Mouse (Mus musculus) left cerebral cortex, adult 11 months (tissue): ENCODE data around the gene Cdk14.

Experiments
- DNase-seq: peaks from one replicate; pipeline ENCODE4 v3.0.0; 2022; ENCODE audit warnings: low spot score

Cdk14 gene

DNA sequence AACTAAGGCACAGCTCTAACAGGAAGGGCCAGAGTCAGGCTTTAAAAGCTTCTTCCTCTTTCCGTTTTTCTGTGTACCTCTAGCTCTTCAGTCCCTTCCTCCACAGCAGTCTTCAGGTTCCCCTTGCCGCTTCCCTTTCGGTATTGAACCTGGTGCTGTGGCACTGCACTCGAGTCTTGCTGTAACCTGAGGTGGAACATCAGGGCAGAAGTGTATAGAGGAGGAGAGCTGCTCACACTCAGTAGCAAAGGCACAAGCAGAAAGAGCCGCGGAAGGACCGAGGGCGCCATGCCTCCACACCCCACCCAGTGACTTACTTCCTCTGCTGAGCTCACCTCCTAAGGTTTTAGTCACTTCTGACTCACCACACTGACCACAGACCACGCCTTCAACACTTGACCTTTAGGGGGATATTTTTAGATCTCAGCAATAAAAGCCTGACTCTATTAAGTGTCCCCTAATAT lies at the start of gene Cdk14:
Gene Cdk14, minus strand, starts transcription at position 321 of the 464 bp plus-strand sequence.
- no peak for DNase-seq

DNA sequence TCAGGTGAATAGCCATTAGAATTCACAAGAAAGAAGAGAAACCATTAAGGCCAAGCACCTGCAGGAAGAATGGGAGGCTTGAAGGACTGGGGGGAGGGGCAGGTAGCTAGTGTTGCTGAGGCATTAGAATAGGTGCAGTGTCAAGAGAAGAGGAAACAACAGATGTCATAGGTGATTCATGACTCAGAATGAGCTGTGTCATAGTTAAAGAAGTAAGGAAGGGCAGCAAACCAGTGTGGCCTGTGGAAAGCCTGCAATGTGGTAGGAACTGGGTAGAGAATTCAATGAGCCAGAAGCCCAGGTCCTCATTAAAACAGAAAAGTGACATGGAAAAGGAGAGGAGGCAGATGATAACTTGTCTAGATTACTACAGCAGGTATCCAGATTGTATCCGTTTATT lies 45.1 kb upstream of the Cdk14 start:
- DNase-seq: no peak

DNA sequence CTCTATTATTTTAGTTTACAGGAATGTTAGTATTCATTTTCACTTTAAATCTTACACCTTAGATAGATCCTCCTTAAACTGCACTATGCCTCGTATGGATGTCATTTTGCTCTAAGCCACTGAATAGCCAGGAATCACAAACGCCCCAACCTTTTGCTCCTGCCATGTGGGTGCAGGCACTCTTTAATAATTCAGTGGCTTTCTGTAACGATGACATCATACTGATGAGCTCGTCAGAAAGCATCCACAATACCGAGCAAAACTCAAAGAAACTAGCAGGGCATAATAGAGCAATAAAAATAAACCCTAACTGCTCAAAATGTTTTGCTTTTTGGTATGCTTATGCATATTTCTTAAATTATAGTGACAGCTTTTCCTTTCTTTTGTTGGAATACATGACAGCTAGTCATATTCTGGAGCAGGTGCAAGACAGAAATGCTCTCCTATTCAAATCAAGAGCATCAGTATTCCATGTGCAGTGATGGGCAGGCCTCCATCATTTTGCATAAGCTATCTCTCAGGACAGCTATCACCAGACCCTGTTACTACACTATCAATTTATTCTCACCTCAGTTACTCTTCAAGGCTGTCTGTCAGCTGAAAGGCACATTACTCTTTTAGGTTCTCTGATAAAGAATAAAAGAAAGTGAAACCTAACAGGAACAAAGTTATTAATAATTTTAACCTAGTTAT lies 11.8 kb upstream of the Cdk14 start:
- DNase-seq: no peak

DNA sequence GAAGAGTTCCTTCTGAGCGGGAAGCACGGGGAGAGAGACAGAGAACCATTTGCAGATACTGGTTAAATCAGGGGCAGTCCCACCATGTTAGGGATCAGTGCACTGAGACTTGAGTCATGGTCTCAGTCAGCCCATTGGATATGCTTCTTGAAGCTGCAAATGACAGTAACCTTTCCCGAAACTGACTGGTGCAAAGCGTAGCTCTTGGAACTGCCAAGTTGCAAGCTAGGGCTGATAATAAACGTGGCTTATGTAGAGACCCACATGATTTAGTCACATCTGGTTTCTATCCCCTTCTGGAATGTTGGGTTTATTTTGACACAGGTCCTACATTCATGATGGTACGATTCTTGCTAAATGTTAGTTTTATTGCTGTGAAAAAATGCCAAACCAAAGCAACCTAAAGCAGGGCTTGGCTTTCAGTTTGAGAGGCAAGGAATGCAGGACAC lies 3.6 kb upstream of the Cdk14 start:
- no peak for DNase-seq

DNA sequence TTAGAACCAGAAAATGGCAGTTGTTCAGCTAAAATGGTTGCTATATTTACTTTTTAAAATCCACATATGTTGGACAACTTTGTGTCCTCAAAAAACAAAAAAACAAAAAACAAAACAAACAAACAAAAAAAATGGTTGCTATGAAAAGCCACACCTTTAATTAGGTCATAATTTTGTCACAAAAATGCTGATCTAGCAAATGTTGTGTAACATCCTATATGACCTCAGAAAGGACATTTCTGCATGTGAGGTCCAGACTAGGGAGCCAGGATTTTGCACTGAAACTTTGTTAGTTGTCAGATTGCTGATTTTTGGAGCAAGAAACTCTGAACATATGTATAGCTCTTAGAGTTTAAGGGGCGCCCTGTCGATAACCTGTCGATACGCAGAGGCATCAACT lies 3.0 kb upstream of the Cdk14 start:
- no peak for DNase-seq

DNA sequence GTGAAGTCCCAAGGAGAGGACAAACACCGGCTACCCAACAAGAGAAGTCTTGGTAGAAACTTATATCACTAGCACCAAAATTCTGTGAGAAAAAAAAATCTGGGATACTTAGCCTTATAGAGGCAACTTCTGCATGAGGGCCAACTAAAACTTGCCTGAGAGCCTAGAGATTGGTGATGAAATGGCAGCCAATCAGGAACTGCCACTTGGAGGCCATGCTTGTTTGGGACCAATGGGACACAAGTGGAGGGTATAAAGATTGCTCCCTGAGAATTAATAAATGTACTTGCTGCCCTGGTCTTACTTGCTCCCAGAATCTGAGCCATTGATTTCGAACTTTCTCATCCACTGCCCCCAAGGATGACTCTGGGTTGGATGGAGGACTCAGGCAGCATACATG lies 1.3 kb upstream of the Cdk14 start:
- DNase-seq: no peak

DNA sequence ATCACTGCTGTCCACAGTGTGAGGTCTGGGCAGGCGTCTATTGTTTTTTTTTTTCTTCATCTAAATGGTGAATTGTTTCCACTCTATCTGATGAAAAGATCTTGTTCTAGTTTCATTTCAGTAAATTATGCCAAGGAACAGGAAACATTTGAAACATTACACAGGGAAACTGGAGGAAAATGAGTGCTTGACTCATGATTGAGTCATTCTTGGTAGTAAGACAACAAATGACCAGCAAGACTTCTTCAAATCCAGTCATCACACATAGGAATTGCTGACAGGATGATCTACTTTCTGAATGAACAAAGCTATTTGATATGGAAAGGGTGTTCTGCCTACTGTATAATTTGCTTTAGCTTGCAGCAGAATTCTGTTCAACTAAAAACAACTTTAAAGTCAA lies 859 bp downstream of the Cdk14 start:
- DNase-seq: no peak

DNA sequence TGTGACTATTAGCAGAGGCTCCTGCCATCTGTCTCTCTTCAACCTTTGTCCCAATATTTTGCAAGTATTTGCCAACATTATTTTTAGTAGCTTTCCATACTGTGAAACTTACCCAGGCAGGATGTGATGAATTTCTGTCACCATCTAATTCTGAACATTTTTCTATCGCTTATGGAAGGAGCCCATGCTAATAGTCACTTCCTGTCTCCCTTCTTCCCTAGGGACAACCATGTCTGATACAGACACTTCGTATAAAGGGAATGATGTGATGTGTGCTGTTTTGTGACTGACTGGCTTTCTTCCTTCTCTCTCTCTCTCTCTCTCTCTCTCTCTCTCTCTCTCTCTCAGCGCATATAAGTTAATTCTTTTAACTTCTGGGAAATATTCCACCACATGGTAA lies 5.3 kb downstream of the Cdk14 start:
- no peak for DNase-seq

DNA sequence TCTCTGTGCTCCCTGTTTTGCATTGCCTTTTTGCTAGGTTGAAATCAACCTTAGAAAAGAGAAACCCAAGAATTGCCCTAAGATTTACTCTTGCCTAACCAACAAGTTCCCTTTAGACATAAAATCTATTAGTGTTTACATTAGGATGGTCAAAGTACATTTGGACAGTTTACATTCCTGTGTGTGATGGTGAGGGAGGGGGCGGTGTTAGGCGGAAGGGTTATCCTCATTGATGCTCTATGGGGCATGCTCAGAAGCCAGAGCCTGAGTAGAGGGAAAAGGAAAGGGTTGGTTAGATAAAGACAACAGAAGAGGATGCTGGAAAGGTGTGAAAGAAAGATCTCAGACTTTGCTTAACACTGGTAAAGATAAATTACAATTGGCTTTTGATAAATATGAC lies 8.2 kb downstream of the Cdk14 start:
- DNase-seq: no peak

DNA sequence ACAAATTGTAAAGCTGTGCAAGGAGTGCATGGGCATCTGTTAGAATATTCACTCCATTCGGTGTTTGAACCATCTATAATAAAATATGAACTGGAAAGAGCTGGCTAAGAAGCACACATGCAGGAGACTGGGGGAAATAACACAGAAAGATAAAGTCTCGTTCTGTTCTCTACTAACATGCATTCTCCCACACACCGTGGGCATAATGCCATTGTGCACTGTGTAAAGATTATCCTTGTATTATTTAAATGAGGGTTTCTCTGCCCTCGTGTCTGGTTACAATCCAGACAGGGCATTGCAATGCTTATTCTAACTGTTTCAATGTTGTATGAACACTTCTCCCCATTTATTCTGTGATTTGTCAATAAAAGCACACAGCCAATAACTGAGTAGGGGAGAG lies 18.1 kb downstream of the Cdk14 start:
- no peak for DNase-seq

DNA sequence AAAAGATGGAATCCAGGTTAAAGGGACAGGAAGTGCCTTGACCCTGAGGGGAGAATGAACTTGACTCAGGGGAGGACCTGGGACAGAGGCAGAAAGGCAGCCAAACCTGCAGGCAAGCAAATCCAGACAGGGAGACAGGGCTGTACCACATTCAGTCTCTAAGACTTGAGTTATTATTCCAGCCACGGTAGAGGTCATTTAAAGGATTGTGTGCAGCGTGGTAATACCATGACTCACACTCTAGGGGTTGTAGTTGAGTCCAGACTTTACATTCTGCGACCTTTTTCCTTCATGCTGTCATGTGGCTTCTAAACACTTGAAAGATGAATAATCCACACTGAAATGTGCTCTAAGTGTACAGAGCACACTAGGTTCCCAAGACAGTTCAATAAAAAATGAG lies 27.3 kb downstream of the Cdk14 start:
- no peak for DNase-seq

DNA sequence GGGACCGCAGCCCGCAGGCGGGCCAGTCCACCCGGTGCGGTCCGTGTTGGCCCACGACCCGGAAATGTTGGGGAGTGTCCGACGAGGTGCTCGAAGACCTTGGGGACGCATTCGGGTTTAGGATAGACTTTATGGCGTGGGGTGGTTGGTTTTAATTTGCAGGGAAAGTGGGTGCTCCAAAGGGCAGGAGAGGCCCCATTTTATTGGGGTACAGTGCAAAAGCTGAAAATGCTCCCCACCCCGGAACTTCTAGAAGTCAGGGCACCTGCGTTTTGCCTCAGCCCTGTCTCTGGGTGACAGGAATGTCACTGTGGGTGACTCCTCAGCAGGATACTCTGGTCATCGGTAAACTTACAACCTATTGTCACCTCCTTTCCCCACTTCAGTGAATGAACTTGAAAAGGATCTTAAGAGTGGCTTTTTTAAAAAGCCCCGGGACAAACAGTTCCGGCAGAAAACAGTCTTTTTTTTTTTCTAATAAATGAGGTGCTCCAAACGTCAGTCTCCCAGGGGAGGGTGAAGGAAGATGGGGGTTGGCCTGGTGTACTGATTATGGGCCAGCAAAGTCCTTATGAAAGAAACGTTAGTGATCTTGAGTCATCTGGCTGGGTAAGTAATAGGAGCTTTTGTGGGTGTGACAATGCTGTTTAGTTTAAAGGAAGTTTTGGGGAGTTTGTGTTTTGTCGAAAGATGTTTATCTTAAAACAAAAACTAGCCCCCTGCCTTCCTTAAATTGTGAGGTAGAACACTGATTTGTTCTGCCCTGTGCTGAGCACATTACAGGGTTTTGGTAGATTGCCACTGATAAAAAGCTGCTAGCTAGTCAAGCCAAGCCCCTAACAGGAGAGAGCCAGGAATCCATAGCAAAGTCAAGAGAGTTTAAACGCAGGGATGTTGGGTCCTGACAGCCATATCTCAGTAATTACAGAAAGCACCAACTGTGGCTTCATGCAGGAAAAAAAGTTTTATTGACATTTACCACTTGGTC lies 39.1 kb downstream of the Cdk14 start:
- DNase-seq: no peak

DNA sequence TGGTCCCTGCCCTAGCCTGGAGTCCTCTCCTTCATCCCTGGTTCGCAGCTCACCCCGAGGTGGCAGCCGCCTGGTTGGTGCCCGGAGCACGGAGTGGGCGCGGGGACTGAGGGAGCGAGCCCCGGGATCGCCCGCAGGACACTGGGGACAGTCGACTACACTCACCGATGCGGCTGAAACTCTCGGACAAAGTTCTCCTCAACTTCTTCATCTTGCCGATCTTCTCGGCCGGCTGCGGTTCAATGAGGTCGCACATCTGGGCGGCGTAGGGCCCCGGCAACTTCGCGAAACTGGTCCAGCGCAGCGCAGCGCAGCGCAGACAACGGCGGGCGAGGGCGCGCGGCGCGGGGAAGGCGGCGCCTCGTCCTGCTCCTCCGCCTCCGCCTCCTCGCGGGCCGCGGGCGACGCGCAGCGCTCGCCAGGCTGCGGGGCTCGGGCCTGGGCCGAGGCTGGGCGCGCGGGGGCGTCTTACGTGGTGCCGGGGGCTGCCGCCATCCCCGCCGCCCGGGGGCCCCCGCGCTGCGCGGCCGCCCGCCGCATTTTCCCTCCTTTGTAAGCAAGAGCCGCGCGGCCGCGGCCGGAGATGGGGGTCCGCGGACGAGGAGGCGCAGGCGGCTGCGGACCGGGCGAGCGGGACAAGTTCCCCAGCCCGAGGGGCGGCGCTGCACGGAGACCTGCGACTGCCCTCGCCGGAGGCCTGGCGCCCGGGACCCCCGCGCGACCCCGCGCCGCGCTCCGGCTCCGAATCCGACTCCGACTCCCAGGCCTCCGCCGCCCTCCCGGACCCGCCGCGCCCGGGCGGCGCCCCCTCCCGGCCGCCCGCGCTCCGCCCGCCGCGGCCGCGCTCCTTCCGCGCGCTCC lies 40.0 kb downstream of the Cdk14 start:
- DNase-seq: peak; percentile 25

DNA sequence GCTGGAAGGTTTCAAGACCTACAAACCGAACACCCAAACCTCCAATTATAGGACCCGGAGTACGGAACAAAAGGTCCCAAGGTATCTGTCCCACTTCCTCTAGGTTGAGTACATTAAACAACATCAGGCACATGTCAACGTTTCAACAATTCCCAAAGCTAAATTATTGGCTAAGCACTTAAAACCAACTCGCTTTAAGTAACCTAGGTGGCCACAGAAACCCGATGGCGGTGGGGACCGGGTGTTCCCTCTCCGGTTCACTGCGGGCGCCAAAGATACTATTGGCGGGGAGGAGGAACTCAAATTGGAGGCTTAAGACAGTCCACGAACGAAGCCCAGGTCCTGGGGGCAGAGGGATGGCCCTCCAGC lies 40.6 kb downstream of the Cdk14 start:
- no peak for DNase-seq

DNA sequence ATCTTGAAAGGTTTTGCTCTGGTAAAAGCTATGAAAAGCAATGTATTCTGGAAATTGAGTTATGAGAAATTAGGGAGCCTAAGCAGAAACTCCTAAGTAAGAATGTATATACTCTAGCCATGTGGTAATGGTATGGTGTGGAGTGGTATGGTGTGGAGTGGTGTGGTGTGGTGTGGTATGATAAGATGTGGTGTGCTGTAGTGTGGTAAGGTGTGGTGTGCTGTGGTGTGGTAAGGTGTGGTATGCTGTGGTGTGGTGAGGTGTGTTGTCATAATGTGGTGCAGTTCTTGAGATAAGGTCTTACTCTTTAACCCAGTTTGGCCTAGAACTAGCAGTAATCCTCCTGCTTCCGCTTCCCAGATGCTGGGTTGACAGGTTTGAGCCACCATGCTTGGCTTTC lies 45.7 kb downstream of the Cdk14 start:
- no peak for DNase-seq

DNA sequence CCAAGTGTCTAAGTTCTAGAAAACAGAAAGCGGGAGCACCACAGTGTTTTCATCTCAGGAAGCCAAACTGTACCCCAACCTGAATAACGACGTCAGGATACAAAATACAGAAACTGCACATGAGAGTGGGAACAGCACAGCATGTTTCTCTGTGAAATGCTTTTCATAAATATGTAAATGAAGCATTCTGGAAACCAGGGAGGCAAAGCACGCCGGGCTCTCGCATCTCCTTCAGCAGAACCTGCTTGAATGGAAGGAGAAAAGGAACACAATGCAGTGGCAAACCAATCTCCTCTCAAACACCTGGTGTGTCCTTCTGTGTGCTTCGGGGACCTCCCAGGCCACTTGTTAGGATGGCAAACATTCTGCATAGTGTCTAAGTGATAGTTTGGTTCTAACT lies 46.6 kb downstream of the Cdk14 start:
- no peak for DNase-seq

DNA sequence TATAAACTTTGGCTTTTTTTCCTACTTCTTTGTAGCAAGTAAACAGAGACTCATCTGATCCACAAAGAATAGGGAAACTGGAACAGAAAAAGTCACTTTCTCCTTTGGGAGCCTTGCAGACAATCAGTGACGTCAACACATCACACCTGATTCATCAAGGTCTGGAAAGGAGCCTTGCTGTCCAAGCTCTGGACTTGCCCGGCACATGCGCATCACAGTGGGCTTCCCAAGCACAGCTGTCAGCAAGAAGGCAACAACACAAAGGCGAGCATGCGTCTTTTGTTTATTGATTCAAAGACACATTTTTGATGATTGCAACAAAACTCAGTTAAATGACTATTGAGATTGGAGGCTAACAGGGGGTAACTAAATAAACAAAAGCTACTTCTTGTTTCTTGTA lies 47.2 kb downstream of the Cdk14 start:
- DNase-seq: no peak

DNA sequence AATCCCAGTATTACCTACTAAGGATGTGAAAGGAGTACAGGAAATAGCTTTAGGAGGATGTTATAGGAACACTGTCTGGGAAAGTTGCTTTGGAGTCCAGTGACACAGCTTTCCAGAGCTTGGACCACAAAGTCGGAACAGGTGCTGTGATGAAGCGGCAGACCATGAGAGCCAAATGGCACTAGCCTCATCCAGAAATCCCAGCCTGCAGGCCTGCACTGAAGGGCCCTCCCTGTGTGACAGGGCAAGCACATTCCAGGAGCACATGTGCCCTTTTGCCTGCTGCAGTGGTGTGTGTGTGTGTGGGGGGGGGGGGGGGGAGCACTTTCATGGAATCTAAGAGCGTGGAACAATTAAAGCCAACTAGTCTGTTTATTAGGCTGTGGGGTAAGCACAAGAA lies 47.8 kb downstream of the Cdk14 start:
- no peak for DNase-seq

DNA sequence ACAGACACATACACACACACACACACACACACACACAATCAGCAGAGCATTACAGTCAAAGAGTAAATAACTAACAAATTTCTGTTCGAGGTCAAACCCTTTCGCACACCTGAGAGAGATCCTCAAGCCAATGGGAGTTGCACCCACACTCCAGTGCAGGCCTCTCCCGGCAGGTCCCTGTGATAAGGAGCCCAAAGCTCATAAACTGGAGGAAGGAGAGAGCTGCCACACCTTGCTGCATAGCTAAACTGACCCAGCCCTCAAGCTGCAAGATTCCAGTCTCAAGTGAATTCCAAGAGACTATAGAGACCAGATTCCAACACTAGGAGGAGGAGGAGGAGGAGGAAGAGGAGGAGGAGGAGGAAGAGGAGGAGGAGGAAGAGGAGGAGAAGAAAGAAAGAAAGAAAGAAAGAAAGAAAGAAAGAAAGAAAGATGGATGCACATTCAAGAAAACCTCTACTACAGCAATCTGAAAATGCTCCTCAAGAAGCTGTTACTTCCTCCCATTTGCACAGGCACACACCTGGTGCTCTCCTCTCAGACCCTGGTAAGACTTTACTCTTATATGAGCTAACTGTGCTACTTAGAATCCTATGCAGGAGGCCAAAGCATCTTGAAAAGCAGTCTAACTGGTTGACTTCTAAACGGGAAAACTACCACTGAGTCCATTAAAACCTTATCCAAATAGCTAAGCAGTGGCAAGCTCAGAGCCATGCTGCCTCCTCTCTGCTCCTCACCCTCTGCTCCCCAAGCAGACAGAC lies 49.6 kb downstream of the Cdk14 start:
- DNase-seq: no peak

DNA sequence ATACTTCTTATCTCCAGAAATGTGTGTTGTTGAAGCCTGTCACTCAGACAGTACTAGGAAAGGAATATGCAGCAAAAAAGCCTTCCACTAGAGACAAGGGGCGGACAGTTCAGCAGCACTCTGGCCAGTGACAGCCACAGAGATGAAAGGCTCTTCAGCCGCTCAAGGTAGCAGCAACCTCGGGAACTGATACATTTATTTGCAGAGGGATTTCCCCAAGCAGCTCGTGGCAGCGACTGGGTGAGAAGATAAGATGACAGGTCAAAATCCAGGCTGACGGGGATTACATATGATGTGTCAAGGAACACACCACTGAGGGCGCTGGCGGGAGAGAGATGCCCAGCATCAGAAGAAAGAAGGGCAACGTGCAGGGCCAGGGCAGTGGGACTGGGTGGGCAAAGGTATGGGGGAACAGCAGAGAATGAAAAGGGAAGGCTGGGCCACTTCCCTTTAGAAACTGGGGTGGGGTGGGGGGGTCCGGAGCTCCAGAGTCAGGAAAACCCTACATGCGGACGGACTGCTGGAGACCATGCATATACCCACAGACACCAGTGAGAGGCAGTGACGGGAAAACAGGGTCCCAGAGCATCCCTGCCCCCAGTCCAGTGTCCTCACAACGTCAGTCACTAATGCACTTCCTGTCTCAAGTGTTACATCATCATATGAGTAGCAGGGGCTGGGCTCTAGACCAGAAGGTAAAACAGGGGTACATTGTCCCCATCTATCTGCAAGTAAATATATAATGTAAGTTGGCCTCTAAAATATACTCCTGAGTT lies 51.5 kb downstream of the Cdk14 start:
- no peak for DNase-seq

DNA sequence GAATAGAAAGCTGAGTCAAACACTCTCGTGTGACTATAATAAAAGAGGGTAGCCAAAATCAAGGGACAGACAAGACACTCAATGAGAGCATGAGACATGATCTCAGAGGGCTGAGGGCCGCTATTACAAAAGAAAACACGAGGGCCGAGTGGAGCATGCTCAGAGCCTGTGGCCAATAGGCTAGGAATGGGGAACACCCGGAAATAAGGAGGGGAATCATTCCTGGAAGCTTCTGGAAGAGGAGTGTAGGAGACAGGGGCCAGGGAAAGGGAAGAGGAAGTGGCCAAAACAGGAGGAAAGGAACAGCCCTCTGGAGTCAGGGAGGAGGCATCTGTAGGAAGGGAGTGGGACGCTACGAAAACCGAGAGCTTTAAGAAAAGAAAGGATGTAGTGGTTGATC lies 52.6 kb downstream of the Cdk14 start:
- DNase-seq: no peak
